Mouse (Mus musculus) small intestine, adult 2 months (tissue): ENCODE measurements around the gene Ahcyl1.

Experiments
- CTCF ChIP-seq: fragments of 200-500 bp; IDR thresholded peaks from 2 replicates; pipeline ENCODE4 v1.5.1; 2012; ENCODE audit warnings: low read depth, mild to moderate bottlenecking, control low read depth, inconsistent platforms, low read length, moderate library complexity, mixed read lengths; ENCODE audit not compliant: insufficient replicate concordance, insufficient read length; ENCODE audit errors: extremely low read depth
- POLR2A ChIP-seq: fragments of 200-500 bp; IDR thresholded peaks from 2 replicates; pipeline ENCODE4 v1.6.1; 2012; ENCODE audit warnings: low read depth, mild to moderate bottlenecking, control low read depth, inconsistent platforms, low read length, moderate library complexity

DNA sequence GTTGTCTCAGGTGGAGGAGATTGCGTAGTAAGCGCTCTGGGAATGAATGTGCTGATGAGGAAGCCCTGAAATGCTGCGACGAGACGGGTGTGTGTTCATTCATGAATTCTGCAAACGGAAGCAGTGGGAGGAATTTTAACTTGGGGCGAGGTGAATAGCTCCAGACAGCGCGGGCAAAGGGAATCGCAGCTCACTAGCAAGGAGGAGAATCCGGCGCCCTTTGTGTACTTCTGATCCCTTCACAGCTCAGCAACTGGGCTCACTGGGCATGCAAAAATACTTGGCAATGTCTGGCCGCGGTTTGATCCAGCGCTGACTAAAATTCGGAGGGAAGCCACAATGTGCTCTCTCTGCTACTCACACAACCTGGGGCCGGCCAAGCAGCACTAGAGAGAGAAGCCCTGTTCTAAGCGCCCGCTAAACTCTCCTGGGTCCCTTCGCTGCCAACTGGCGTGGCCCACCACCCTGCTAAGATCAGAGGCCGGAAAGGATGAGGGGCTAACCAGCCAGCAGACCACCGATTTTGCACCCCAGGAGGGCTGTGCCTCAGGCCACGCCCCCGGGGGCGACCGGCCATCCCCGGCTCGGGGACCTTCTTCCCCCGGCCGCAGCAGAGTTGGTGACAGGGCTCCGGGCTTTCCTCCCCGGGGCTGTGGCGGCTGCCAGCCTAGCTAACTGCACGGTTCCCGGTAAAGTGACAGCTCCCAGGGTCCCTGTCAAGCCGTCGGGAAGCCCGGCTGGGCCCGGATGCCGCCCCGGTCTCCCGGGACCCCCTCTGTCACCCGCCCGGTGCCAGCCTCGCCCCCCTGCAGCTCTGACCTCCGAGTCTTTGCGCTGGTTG is 65.5 kb downstream of the Ahcyl1 start, which contains the start of gene Gm10961:
- TF ChIP-seq POLR2A: 0 out of 2 replicates have a peak, but pooled peaks have one; percentile 13
- no peak for TF ChIP-seq CTCF
